In the genomic region with DNA sequence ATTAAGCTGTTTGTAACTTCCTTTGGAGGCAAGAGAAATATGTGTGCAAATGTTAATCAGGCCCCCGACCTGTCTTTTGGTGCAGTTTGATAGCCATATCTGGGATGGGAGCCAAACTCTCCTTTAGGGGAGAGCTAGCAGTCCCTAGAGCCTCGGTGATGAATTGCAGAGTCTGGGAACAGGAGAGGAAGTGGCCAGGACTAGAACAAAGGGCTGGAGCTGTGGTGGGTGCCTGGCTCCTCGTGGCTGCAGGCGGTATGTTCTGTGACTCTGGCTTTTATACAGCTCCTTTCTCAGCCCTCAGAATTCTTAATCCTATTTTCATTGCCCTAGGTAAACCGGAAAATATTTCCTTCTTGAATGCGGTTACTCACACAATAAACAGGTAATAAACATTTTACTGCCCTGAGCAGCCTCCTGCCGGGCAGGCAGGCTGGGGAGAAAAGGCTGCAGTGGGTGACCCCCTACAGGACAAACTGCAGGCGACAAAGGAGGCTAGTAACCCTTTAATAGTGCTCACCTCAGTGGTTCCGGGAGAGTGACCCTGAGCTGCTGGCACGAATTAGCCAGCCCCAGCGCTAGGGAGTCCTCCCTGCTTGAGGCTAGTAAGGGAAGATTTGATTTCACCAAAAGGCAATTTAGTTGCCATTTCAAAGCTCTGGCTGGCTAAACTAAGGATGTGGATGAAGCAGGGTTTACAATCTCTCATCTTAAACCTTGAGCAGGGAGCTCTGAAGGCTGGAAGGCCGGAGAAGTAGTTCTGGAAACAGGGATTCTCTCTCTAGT, we compare ENCODE assay signal across 10 mouse cellular contexts.
DNase-seq lines count a peak whose midpoint lies in the region; ATAC-seq and TF ChIP-seq lines count a peak whose summit lies in the region.
"Had no signal": no experiment of that assay in that cellular context is flagged by ENCODE, and none has a peak within 500 bp of the region (broad histone marks: within the 10 kb centered on the region; RNA-seq: fewer than 3 reads in every experiment).

No protein-coding gene starts in this region.

- peak; percentile 50 for TF ChIP-seq CTCF in heart, adult 2 months (IDR thresholded peaks at IDR 0.05)
- TF ChIP-seq CTCF in midbrain, postnatal 0 days (IDR thresholded peaks at IDR 0.05) = peak; percentile 33
- TF ChIP-seq CTCF in gastrocnemius, adult 2 months (IDR thresholded peaks at IDR 0.05) = no peak; the same call in 1 of the 2 replicates

- H3K9me3 ChIP-seq in midbrain, postnatal 0 days (ENCODE audit: low read length) = no peaks in the 10 kb centered on the region

- no peak for DNase-seq in heart, adult 2 months
- no peak for DNase-seq in heart, adult 8-10 months (ENCODE audit: low spot score)
- peak; percentile 45 for DNase-seq in brain, adult 2 months (ENCODE audit: low read depth, low spot score)
- DNase-seq in heart, postnatal 4 days = peak; percentile 39
- peak; percentile 44 for DNase-seq in large intestine, adult 2 months (ENCODE audit: low read depth, low spot score)
- peak; percentile 82 for DNase-seq in midbrain, postnatal 0 days (ENCODE audit: low spot score)
- DNase-seq in left cerebral cortex, adult 8-10 months (ENCODE audit: low spot score in 2 of 2) = no peak
- no peak for DNase-seq in gastrocnemius, adult 2 months

- no peak overlapping the region for H3K4me2 ChIP-seq in midbrain, postnatal 0 days (ENCODE audit: low read depth, low read length, poor library complexity, severe bottlenecking)

- intact Hi-C loops in heart, adult 2 months (cut with DNase I) = loop anchor here (5.0 kb wide), 1 partner anchor 37 kb away; no protein-coding TSS in a partner anchor
- intact Hi-C loops in gastrocnemius, adult 2 months (cut with DNase I) = no loop called here

- H3K79me2 ChIP-seq in heart, adult 2 months (replicated peaks; ENCODE audit: control insufficient read depth, insufficient read depth, low read length) = no peaks in the 10 kb centered on the region

- no peaks in the 10 kb centered on the region for H3K27me3 ChIP-seq in heart, adult 2 months (ENCODE audit: control insufficient read depth, insufficient read depth, low read length)
- no peaks in the 10 kb centered on the region for H3K27me3 ChIP-seq in midbrain, postnatal 0 days (ENCODE audit: insufficient read depth, low read length)
- H3K27me3 ChIP-seq: CH12.LX had no signal

- H3K27ac ChIP-seq in heart, adult 2 months = no peak overlapping the region
- peak overlapping the region; percentile 73 for H3K27ac ChIP-seq in midbrain, postnatal 0 days (ENCODE audit: low read depth, low read length)
- H3K27ac ChIP-seq in gastrocnemius, adult 2 months = no peak overlapping the region
- H3K27ac ChIP-seq: macrophage had no signal

- WGBS in heart, adult 2 months = 25% methylated on average over 12 of the region's 12 CpGs
- 18% methylated on average over 12 of the region's 12 CpGs for WGBS in large intestine, adult 2 months
- WGBS in midbrain, postnatal 0 days = 6% methylated on average over 12 of the region's 12 CpGs

- no peak for TF ChIP-seq EP300 in heart, adult 2 months (IDR thresholded peaks at IDR 0.05; ENCODE audit: insufficient read depth, low read depth, low read length)

- TF ChIP-seq POLR2A in heart, adult 2 months (IDR thresholded peaks at IDR 0.05; ENCODE audit: insufficient read depth, low read depth, low read length) = no peak

- no peaks in the 10 kb centered on the region for H3K36me3 ChIP-seq in heart, adult 2 months (ENCODE audit: control insufficient read depth, insufficient read depth, low read length)
- H3K36me3 ChIP-seq in midbrain, postnatal 0 days (ENCODE audit: insufficient read depth, low read length) = no peaks in the 10 kb centered on the region

- H3K4me1 ChIP-seq in heart, adult 2 months (ENCODE audit: control insufficient read depth, insufficient read depth, low read length) = no peaks in the 10 kb centered on the region; the same call in none of the 2 replicates
- H3K4me1 ChIP-seq in midbrain, postnatal 0 days (ENCODE audit: insufficient read depth, low read length) = peaks cover 11% of the 10 kb centered on the region

- H3K4me3 ChIP-seq in heart, adult 2 months = no peak overlapping the region
- H3K4me3 ChIP-seq in midbrain, postnatal 0 days (ENCODE audit: low read depth, low read length) = no peak overlapping the region
- H3K4me3 ChIP-seq in gastrocnemius, adult 2 months = no peak overlapping the region

- H3K9ac ChIP-seq in heart, adult 2 months (ENCODE audit: low read depth, low read length) = no peak overlapping the region
- H3K9ac ChIP-seq in midbrain, postnatal 0 days (replicated peaks; ENCODE audit: low read length, poor library complexity, severe bottlenecking) = peak overlapping the region; percentile 0; the same call in 1 of the 2 replicates

- ATAC-seq in midbrain, postnatal 0 days (ENCODE audit: low FRiP score) = peak; percentile 72; the same call in 1 of the 2 replicates

Comparison
In these comparisons a context has a peak if more than half of its experiments do, and no peak if none do; other contexts are left out.
1. DNase-seq: peak in brain, adult 2 months (single experiment), heart, postnatal 4 days (single experiment), large intestine, adult 2 months (single experiment) and midbrain, postnatal 0 days (single experiment); none in heart, adult 2 months (0 of 2), heart, adult 8-10 months (single experiment), left cerebral cortex, adult 8-10 months (0 of 2) and gastrocnemius, adult 2 months (single experiment).